Mouse (Mus musculus) ovary, postnatal 10 days (tissue): ENCODE data around the gene Dars2.
"Not testable (repeated sequence)": the region's sequence is repeated elsewhere in the genome, so short reads cannot be mapped to it uniquely, and the experiment has no call there.

ENCODE experiments used
- DNase-seq: peaks from one replicate; pipeline ENCODE4 v3.0.0; 2022; ENCODE audit warnings: low spot score

Gene Dars2

GRCm38 (mm10) chr1:161035281-161035785 lies 35.1 kb downstream of the Dars2 start:
- no peak for DNase-seq

- DNase-seq, result peak; percentile 89
These were observed 35.8 kb downstream of the Dars2 start, which contains the start of gene Zbtb37 for GRCm38 (mm10) chr1:161034435-161035280. Gene Zbtb37, minus strand, starts transcription at chr1:161034849.

GRCm38 (mm10) chr1:161033856-161034434 lies 36.5 kb downstream of the Dars2 start:
- no peak for DNase-seq

GRCm38 (mm10) chr1:161032345-161032744 lies 38.1 kb downstream of the Dars2 start:
- no peak for DNase-seq

GRCm38 (mm10) chr1:161031881-161032280 lies 38.6 kb downstream of the Dars2 start:
- no peak for DNase-seq

- no peak for DNase-seq
These were observed 40.4 kb downstream of the Dars2 start for GRCm38 (mm10) chr1:161030058-161030457.

- not testable (repeated sequence) for DNase-seq
These were observed 42.0 kb downstream of the Dars2 start for GRCm38 (mm10) chr1:161028427-161028826.

- DNase-seq, result no peak
These were observed 43.3 kb downstream of the Dars2 start for GRCm38 (mm10) chr1:161027196-161027595.

GRCm38 (mm10) chr1:161025410-161026210 lies 44.8 kb downstream of the Dars2 start:
- no peak for DNase-seq

- no peak for DNase-seq
These were observed 50.4 kb downstream of the Dars2 start for GRCm38 (mm10) chr1:161020051-161020450.

GRCm38 (mm10) chr1:161016378-161016777 lies 54.1 kb downstream of the Dars2 start:
- DNase-seq, result no peak

GRCm38 (mm10) chr1:161010436-161010835 lies 60.0 kb downstream of the Dars2 start:
- DNase-seq, result no peak

GRCm38 (mm10) chr1:161008038-161008437 lies 62.4 kb downstream of the Dars2 start:
- DNase-seq, result no peak

GRCm38 (mm10) chr1:161006471-161006870 lies 64.0 kb downstream of the Dars2 start:
- DNase-seq, result no peak

GRCm38 (mm10) chr1:161005526-161005925 lies 64.9 kb downstream of the Dars2 start:
- DNase-seq, result no peak

GRCm38 (mm10) chr1:161004942-161005341 lies 65.5 kb downstream of the Dars2 start:
- no peak for DNase-seq

GRCm38 (mm10) chr1:160993851-160994250 lies 76.6 kb downstream of the Dars2 start:
- no peak for DNase-seq
